Mouse (Mus musculus) ES-Bruce4 (cell line): ENCODE results near the gene Lmln. TPM values are rescaled to one million over a fixed set of nuclear protein-coding genes. Genes with fewer than 3 reads are reported as not detected.

ENCODE experiments used
- H3K27ac ChIP-seq: 2 replicates; pipeline ENCODE4 v1.5.1; 2012; ENCODE audit warnings: low read length, inconsistent platforms; ENCODE audit not compliant: insufficient read depth
- H3K27me3 ChIP-seq: 2 replicates; pipeline ENCODE4 v1.6.1; 2012; ENCODE audit warnings: mild to moderate bottlenecking, low read length, inconsistent platforms; ENCODE audit not compliant: control insufficient read depth, poor library complexity, insufficient read depth, severe bottlenecking
- H3K36me3 ChIP-seq: 2 replicates; pipeline ENCODE4 v1.6.1; 2012; ENCODE audit warnings: inconsistent platforms, mild to moderate bottlenecking, low read length, moderate library complexity; ENCODE audit not compliant: control insufficient read depth, poor library complexity, insufficient read depth, severe bottlenecking
- H3K4me1 ChIP-seq: one replicate; pipeline ENCODE4 v1.8.1; 2011; ENCODE audit warnings: low read length; ENCODE audit not compliant: control insufficient read depth, insufficient read depth
- H3K4me3 ChIP-seq: 2 replicates; pipeline ENCODE4 v1.5.1; 2011; ENCODE audit warnings: low read depth, mild to moderate bottlenecking, low read length
- H3K9ac ChIP-seq: 2 replicates; pipeline ENCODE4 v1.6.1; 2012; ENCODE audit warnings: low read depth, mild to moderate bottlenecking, inconsistent platforms; ENCODE audit not compliant: poor library complexity, severe bottlenecking
- H3K9me3 ChIP-seq: replicated peaks from 2 replicates; pipeline ENCODE4 v1.6.1; 2012; ENCODE audit warnings: mild to moderate bottlenecking, low read length, inconsistent platforms; ENCODE audit not compliant: control insufficient read depth, poor library complexity, insufficient read depth, severe bottlenecking
- CTCF ChIP-seq: IDR thresholded peaks from one replicate; pipeline ENCODE4 v1.8.1; 2011; ENCODE audit warnings: low read depth, low read length
- EP300 ChIP-seq: IDR thresholded peaks from 2 replicates; pipeline ENCODE4 v1.6.1; 2011; ENCODE audit warnings: low read depth, low read length; ENCODE audit not compliant: insufficient read depth
- POLR2A ChIP-seq: IDR thresholded peaks from one replicate; pipeline ENCODE4 v1.8.1; 2011; ENCODE audit warnings: low read length; ENCODE audit not compliant: insufficient read depth
- polyA plus RNA-seq: library from polyadenylated mRNA; stranded (reverse); fragments of >200 nt; gene quantifications from 2 replicates; pipeline ENCODE4 v1.2.4, GENCODE M21; 2011; ENCODE audit warnings: low read depth; ENCODE audit not compliant: missing spikeins, insufficient read depth, insufficient read length

Lmln gene
- polyA plus RNA-seq, 1 experiment, result 5.4 TPM

DNA sequence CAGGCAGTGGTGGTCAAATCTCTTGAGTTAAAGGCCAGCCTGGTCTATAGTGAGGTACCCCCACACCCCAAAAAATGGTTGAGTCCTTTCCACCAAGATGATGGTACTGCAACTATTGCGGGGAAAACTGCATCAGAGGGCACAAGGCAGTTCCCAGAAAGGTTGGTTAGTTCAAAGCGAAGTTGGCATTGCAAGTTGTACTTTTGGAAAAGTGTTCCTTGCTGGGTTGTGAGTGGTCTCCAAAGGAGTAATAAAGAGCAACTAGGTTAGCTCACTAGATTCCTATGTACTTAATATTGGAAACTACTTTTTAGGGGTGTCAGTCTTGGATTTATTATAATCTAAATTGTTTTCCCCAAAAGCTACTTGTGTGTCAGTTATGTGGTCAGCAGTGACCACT lies 1.4 kb upstream of the Lmln start:
- H3K27me3 ChIP-seq, result no peaks in the 10 kb centered on the region
- H3K9ac ChIP-seq, result no peak overlapping the region
- H3K27ac ChIP-seq, result no peak overlapping the region
- peaks cover 39% of the 10 kb centered on the region for H3K36me3 ChIP-seq
- no peaks in the 10 kb centered on the region for H3K9me3 ChIP-seq
- H3K4me1 ChIP-seq, result no peaks in the 10 kb centered on the region
- TF ChIP-seq EP300 (no peak), CTCF (no peak)
- no peak overlapping the region for H3K4me3 ChIP-seq

DNA sequence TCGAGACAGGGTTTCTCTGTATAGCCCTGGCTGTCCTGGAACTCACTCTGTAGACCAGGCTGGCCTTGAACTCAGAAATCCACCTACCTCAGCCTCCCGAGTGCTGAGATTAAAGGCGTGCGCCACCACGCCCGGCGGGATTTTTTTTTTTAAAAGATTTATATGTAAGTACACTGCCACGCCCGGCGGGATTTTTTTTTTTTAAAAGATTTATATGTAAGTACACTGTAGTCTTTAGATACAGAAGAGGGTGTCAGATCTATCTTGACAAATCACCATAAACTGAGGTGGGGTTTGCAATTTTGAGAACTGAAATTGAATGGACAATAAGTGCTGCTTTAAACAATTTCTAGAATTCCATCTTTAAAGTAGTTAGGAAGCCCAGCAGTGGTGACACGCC lies 921 bp upstream of the Lmln start:
- Histone ChIP-seq H3K9ac (peak overlapping the region; percentile 78; the same call in 1 of the 2 replicates), H3K4me1 (no peaks in the 10 kb centered on the region)

DNA sequence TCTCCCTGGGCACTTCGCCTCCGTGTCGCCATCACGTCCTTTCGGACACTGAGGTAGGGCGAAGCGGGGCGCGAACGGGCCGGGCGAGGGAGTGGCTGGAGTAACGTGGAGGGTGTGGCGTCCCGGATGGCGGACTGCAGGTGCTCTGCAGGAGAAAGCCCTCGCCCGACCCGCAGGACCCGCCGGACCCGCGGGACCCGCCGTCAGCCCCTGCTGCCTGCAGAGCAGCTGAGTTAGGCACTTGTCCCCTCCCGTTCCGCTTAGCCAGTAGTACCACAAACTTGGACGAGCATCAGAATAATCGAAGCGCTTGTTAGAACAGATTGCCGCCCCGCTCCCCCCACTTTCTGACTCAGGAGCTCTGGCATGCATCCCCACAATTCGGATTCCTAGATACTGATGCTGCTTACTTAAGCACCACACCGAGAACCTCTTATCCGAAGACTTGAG lies 386 bp downstream of the Lmln start:
- peaks cover 33% of the 10 kb centered on the region for H3K36me3 ChIP-seq

More for the DNA sequence above, 921 bp upstream of the Lmln start:
- 0 out of 2 replicates have a peak overlapping the region, but pooled peaks have one; percentile 16 for H3K4me3 ChIP-seq
- H3K27ac ChIP-seq, result peak overlapping the region; percentile 77
- H3K27me3 ChIP-seq, result no peaks in the 10 kb centered on the region
- TF ChIP-seq POLR2A, result no peak
- no peak for TF ChIP-seq CTCF
- no peak for TF ChIP-seq EP300
- H3K9me3 ChIP-seq, result no peaks in the 10 kb centered on the region
- peaks cover 39% of the 10 kb centered on the region for H3K36me3 ChIP-seq

DNA sequence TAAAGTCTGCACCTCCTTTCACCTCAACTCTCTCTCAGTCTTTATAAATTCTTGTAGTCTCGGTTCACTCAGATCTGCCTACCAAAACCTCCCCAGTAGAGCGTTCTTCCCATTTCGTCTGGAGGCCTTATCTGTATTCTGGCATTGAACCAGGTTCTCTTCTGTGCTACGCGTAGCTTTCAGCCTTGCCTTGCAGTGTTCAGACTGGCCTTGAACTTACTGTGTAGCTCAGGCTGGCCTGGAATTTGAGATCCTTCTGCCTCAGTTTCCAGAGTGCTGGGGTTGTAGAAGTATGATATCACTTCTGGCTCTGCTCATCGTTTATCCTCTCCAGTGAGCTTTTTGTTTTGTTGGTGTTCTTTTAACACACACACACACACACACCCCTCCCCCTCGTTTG lies 946 bp downstream of the Lmln start:
- TF ChIP-seq EP300 (no peak), CTCF (no peak), POLR2A (no peak)
- no peak overlapping the region for H3K27ac ChIP-seq
- H3K36me3 ChIP-seq, result peaks cover 27% of the 10 kb centered on the region
- H3K9me3 ChIP-seq, result no peaks in the 10 kb centered on the region
- peak overlapping the region; percentile 78 for H3K9ac ChIP-seq
- peak overlapping the region; percentile 90 for H3K4me3 ChIP-seq
- H3K27me3 ChIP-seq, result no peaks in the 10 kb centered on the region
- no peaks in the 10 kb centered on the region for H3K4me1 ChIP-seq

More for the DNA sequence above, 386 bp downstream of the Lmln start:
- Histone ChIP-seq H3K4me1 (no peaks in the 10 kb centered on the region), H3K9ac (peak overlapping the region; percentile 78), H3K9me3 (no peaks in the 10 kb centered on the region), H3K4me3 (peak overlapping the region; percentile 90), H3K27me3 (no peaks in the 10 kb centered on the region), H3K27ac (no peak overlapping the region)
- TF ChIP-seq POLR2A (no peak), EP300 (no peak), CTCF (no peak)

DNA sequence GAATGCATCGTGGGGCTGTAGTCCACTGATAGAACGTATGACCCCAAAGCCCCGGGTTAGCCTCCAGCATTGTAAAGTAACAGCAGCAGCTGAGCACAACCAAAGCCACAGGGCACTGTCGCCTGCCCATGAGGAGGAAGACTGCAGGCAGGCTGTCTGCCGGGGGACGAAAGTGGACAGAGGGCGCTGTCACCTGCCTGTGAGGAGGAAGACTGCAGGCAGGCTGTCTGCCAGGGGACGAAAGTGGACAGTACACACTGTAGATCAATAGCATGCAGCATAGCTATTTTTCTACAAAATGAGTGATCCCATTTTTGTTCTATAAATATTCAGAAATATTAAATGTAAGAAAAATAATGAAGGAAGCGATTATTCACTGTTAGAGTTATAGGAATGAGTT lies 2.3 kb downstream of the Lmln start:
- H3K27me3 ChIP-seq, result no peaks in the 10 kb centered on the region
- no peak overlapping the region for H3K9ac ChIP-seq
- peaks cover 13% of the 10 kb centered on the region for H3K36me3 ChIP-seq
- no peaks in the 10 kb centered on the region for H3K4me1 ChIP-seq
- no peak overlapping the region for H3K27ac ChIP-seq
- H3K9me3 ChIP-seq, result no peaks in the 10 kb centered on the region
- no peak overlapping the region for H3K4me3 ChIP-seq
- TF ChIP-seq CTCF (peak; percentile 12), POLR2A (no peak)

DNA sequence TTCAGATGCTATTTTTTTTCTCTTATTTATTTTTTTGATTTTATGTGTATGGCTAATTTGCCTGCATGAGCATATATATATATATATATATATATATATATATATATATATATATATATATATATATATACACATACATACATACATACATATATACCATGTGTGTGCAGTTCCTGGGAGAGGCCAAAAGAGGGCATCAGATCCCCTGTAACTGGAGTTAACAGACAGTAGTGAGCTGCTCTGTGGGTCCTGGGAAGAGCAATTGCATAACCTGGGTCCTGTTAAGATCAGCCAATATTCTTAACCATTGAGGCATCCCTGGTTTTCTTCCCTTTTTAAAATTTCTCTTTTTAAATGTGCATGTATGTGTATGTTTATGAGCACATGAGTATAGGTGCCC lies 8.6 kb downstream of the Lmln start:
- Histone ChIP-seq H3K9ac (no peak overlapping the region), H3K27ac (no peak overlapping the region), H3K9me3 (no peaks in the 10 kb centered on the region), H3K36me3 (no peaks in the 10 kb centered on the region), H3K27me3 (no peaks in the 10 kb centered on the region), H3K4me3 (no peak overlapping the region), H3K4me1 (no peaks in the 10 kb centered on the region)
- TF ChIP-seq POLR2A, result no peak
- no peak for TF ChIP-seq EP300
- TF ChIP-seq CTCF, result no peak
